Comparison of ENCODE assay signal across 35 mouse cellular contexts in the genomic region with DNA sequence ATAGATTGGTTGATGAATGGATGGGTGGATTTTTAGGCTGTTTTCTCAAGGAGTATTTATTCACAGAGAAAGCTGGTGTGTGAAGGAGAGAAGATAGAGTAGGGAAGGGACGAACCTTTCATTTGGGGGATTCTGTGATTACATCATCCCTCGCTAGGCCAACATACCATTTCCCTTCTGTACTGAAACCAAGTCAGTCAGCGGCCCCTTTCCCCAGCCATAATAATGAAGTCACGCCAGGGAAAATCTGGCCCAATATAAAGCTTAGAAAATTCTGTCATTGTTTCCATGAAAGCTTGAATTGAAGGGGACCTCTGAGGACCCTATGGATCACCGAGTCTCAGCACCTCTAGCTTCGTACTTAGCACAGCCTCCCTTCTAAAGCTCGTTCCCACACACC.
"Had no signal": no experiment of that assay in that cellular context is flagged by ENCODE, and none has a peak within 500 bp of the region (broad histone marks: within the 10 kb centered on the region; RNA-seq: fewer than 3 reads in every experiment).

No protein-coding gene starts in this region.

- H3K9me3 ChIP-seq: heart, embryonic 10.5 days; heart, embryonic 12.5 days; heart, embryonic 13.5 days; heart, embryonic 15.5 days; hindbrain, embryonic 10.5 days; hindbrain, embryonic 12.5 days; hindbrain, embryonic 13.5 days; hindbrain, embryonic 15.5 days; intestine, embryonic 15.5 days; kidney, embryonic 15.5 days had no signal

- H3K36me3 ChIP-seq: heart, embryonic 10.5 days; heart, embryonic 12.5 days; heart, embryonic 13.5 days; heart, embryonic 15.5 days; hindbrain, embryonic 10.5 days; hindbrain, embryonic 12.5 days; hindbrain, embryonic 13.5 days; hindbrain, embryonic 15.5 days; intestine, embryonic 15.5 days; kidney, embryonic 15.5 days had no signal

- H3K9ac ChIP-seq: heart, embryonic 12.5 days; heart, embryonic 13.5 days; heart, embryonic 15.5 days; hindbrain, embryonic 12.5 days; hindbrain, embryonic 13.5 days; hindbrain, embryonic 14.5 days; hindbrain, embryonic 15.5 days; intestine, embryonic 15.5 days; kidney, embryonic 15.5 days had no signal

- H3K4me2 ChIP-seq: heart, embryonic 11.5 days; heart, embryonic 12.5 days; heart, embryonic 13.5 days; heart, embryonic 15.5 days; hindbrain, embryonic 12.5 days; hindbrain, embryonic 13.5 days; hindbrain, embryonic 14.5 days; hindbrain, embryonic 15.5 days; intestine, embryonic 15.5 days; kidney, embryonic 15.5 days had no signal

- H3K4me3 ChIP-seq: heart, embryonic 10.5 days; heart, embryonic 12.5 days; heart, embryonic 13.5 days; heart, embryonic 15.5 days; hindbrain, embryonic 10.5 days; hindbrain, embryonic 12.5 days; hindbrain, embryonic 13.5 days; hindbrain, embryonic 15.5 days; intestine, embryonic 15.5 days; kidney, embryonic 15.5 days; layer of hippocampus, adult 2 months had no signal

- H3K27ac ChIP-seq: heart, embryonic 10.5 days; heart, embryonic 13.5 days; heart, embryonic 15.5 days; hindbrain, embryonic 10.5 days; hindbrain, embryonic 12.5 days; hindbrain, embryonic 13.5 days; hindbrain, embryonic 14.5 days; hindbrain, embryonic 15.5 days; hindbrain, postnatal 0 days; intestine, embryonic 15.5 days; kidney, embryonic 15.5 days; kidney, postnatal 0 days; layer of hippocampus, adult 2 months had no signal

- H3K27me3 ChIP-seq: heart, embryonic 12.5 days; heart, embryonic 13.5 days; heart, embryonic 15.5 days; hindbrain, embryonic 12.5 days; hindbrain, embryonic 13.5 days; hindbrain, embryonic 15.5 days; intestine, embryonic 15.5 days; kidney, embryonic 15.5 days had no signal

- DNase-seq: heart, postnatal 10 days; heart, postnatal 14 days; heart, postnatal 36 days; heart, postnatal 4 days; kidney, adult 11 months; kidney, adult 18-20 months; kidney, adult 2 months; kidney, adult 8-10 months; kidney, adult 9 months; kidney, postnatal 10 days; kidney, postnatal 14 days; kidney, postnatal 25 days; kidney, postnatal 36 days; kidney, postnatal 4 days; layer of hippocampus, adult 9-11 months; layer of hippocampus, postnatal 36 days had no signal

- ATAC-seq: hindbrain, embryonic 16.5 days; hindbrain, postnatal 0 days; inflammation-experienced regulatory T-cells, adult 6 months; intestine, embryonic 15.5 days; intestine, embryonic 16.5 days; intestine, postnatal 0 days had no signal

- H3K4me1 ChIP-seq: heart, embryonic 10.5 days; heart, embryonic 12.5 days; heart, embryonic 13.5 days; heart, embryonic 15.5 days; hindbrain, embryonic 10.5 days; hindbrain, embryonic 12.5 days; hindbrain, embryonic 13.5 days; hindbrain, embryonic 15.5 days; intestine, embryonic 15.5 days; kidney, embryonic 15.5 days had no signal
